Mouse (Mus musculus) frontal cortex, postnatal 25 days (tissue): Measurements from ENCODE around the gene Phpt1.

ENCODE experiments used
- DNase-seq, 2 experiments: peaks; one replicate each; pipeline ENCODE4 v3.0.0; 2022; ENCODE audit warnings: low spot score in 2 of 2

The Phpt1 gene

DNA sequence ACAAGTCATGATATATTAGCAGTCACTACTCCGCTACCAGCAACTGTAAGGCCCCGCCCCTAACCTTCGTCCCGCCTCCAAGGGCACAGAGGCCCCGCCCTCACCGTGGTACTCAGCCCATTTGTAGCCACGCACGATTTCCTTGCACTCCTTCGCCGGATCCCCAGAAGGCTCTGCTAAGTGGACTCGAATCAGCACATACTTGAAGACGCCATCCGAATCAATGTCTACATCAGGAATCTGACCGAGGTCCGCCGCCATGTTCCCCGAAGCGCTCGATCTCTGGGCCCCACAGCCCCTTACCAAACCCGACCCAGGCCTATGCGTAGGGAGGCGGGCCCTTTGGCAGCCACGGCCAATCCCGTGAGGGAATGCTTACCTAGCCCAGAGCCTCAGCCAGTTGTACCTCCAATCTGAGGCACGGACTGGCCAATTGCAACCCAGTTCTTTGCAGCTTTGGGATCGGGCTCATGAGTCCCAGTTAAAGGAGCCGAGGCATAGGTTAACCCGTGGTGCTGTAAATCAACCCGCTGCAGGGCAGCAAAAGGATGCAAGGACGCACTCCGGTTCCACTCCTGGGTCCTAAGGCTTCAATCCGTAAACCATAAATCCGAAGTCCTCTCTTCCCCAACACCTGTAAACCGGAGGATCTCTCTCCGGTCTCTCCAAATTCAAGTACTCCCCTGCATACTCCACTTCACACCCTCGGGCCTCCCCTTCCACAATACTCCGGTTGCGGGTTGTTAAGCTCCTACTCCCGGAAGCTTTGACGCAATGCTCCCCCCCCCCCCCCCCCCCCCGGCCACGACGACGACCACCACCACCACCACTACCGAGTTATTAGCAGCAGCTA lies at the start of gene Phpt1, which contains the start of gene Mamdc4:
Gene Phpt1, minus strand, starts transcription at position 646 of the 853 bp plus-strand sequence.
Gene Mamdc4, minus strand, starts transcription at position 267 of the 853 bp plus-strand sequence.
- peak; percentile 92 to 94 for DNase-seq

GRCm38 (mm10) chr2:25621229-25622200 lies 46.5 kb upstream of the Phpt1 start, which contains the start of gene Tmem141:
Gene Tmem141 (minus strand): TSS chr2:25622005.
- DNase-seq: peak; percentile 67 to 74

DNA sequence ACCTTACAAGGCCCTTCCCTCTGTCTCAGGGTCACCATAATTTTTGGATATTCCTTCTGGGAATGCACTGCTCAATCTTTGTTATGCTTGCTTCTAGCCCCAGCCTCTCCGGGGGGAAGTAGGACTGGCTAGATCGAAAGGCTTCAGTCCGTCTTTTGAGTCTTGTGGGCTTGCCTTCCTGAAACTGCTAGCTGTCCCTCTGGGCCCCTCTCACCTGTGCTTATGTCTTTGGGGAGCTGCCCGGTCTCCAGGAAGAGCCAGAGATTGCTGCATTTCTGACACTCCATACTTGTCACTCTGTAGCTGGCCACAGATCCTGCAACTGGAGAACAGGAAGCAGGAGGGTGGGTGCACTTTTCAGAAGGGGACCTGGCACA lies 45.8 kb upstream of the Phpt1 start:
- DNase-seq: no peak

DNA sequence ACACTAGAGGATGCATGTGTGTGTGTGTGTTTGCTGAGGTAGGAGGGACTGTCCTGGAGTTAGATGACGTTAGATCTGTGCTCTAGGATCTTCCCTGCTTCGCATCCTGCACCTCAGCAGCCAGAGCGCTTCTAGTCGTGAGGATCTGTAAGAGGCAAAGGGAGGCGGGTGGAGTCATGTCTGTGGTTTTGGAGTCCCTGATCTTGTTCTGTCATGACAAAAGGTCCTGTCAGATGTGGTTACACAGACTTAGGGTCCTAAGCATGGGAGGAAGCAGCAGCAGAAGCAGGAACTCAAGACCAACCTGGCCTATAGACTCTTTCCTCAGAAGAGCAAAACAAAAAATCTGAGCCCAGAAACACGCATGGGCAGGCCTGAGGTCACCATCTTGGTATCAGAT lies 45.4 kb upstream of the Phpt1 start:
- DNase-seq: no peak

DNA sequence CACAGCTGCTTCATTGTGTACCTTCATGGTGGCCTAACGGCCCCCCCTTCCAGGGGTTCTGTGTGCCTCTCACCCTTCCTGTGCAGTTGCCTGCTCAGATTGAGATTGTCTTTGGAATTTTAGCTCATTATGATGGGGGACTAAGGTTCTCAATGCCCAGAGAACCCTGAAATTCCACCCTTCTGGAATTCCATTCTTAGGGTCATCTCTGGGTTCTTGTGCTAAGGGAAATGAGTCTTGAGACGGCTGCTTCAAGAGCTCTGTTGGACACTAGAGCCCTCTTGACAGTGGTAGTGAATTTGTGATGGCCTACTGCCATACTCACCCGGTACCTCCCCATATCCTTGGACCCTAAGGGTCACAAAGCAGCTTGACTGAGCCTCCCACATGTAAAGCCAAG lies 42.6 kb upstream of the Phpt1 start, which contains the start of gene Ccdc183:
Gene Ccdc183, minus strand, starts transcription at position 101 of the 400 bp plus-strand sequence.
- no peak for DNase-seq

GRCm38 (mm10) chr2:25616398-25616797 lies 41.4 kb upstream of the Phpt1 start:
- DNase-seq: no peak

- DNase-seq: no peak
Observed at GRCm38 (mm10) chr2:25608671-25609070, 33.6 kb upstream of the Phpt1 start.

DNA sequence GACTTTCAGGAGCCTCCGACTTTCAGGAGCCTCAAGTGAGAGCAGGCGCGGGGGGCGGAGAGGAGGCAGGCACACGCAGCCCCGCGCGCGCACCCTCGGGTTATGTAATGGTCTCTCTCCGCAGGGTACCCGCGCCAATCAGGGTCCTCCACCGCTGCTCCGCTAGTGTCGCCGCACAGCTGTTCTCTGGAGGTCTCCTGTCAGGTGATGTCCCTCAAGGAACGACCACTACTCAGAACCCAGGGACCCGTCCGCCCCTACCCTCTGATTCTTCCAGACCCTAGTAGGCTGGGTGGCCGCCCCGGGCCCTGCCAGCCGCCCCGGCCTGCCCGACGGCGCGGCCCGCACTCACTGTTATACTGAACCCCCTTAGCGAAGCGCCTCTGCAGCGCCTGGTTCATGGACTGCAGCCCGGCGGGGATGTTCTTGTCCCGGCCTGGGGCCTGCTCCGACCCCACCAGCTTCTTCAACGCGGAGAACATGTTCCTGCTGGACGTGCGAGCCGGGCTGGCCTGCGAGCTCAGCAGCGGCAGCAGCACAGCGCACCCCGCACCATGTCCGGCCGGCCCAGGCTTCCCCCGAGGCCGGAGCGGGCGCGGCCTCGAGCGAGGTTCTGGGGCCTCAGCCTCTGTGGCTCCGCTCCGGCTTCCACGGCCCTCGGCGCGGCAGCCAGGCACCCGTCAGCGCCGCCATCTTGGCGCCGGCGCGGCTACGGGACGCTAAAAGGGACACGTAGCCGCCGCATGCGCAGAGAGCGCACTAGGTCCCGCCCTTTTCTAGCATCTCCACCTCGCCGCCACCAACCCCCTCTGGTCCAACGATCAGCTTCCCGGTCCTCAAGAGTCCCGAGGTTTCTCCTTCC lies 33.0 kb upstream of the Phpt1 start, which contains the start of gene Rabl6:
Gene Rabl6, minus strand, starts transcription at position 761 of the 862 bp plus-strand sequence.
- peak; percentile 83 to 84 for DNase-seq

DNA sequence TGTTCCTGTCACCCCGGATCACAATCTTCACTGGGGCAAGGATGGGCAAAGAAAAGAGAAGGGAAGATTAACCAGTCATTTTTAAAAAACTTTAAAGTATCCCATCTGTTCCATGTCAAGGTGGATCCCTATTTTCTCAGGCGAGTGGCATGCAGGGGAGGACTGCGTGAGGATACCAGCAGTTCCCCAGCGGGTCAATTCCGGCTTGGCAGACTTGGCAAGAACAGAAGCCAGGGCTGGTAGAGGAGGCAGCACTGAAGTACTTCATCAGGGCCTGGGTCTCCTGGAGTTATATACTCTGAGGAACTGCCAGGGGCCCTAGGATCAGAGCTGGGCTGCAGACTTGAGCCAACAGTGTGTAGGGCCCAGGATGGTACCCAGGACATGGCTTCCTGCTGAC lies 27.5 kb upstream of the Phpt1 start:
- no peak for DNase-seq

DNA sequence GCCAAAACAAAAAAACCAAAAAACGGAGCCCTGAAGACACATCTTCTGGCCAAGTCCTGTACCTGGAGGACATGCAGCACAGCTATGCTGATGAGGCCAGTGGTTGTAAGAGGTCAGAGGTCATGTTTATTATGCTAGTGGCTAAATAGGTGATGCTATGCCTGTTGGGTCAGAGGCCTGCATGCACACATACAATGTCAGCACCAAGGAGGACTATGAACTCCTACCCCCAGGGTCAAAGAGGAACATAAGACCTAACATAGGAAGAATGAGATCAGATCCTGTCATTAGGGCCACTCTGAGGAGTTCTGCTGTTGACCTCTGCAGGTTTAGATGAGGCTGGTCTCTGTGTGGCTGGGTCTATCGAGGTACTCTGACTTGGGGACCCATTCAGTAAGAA lies 25.0 kb upstream of the Phpt1 start:
- DNase-seq: no peak

DNA sequence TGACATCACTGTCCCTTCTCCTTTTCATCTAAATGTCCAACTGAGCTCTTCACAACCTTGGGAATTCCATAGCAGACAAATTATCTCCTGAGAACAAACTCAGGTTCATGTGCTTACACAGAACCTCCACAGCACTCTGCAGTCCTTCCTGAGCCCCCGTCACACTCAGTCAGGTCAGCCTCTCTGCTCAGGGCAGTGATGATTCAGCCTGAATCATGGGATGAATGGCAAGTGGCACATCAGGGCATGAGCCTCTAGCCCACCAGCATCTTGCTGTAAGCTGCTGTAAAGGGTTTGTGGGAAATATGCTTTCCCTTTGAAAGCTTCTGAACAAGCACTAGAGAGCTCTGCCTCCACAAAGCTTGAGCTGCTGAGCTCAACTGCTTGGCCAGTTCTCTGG lies 23.7 kb upstream of the Phpt1 start:
- no peak for DNase-seq

DNA sequence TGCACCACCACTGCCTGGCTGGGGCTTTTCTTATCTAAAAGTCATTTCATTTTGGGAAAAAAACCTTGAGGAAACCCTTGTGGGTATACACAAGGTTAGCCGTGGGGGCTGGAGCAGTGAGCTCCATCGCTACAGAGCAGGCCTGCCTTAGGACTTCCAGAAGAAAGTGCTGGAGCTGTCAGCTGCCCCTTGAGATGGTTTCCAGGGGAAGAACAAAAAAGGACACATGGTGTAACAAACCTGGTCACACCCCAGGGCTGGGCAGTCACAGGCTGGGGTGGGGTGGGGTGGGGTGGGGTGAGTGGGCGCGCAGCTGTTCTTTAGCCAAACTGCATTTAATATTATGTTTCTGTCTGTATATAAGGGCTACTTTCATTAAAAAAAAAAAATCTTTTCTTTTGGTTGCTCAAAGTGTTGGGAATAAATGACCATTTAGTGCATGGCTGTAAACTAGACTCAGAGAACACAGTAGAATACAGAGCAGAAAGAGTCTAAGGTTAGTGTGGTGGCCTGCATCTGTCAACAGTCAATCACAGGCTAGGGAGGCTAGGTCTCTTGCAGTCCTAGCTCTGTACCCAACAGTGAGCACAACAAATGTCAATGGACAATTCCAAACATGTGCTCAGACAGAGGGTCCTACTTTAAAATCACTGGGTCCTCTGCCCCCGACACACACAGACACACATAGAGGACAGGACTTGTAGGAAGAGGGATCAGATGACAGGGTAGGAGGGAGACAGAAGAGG lies 21.9 kb upstream of the Phpt1 start:
- DNase-seq: no peak

GRCm38 (mm10) chr2:25591863-25592262 lies 16.8 kb upstream of the Phpt1 start:
- no peak for DNase-seq

- DNase-seq: no peak
Observed at GRCm38 (mm10) chr2:25588227-25588907, 13.3 kb upstream of the Phpt1 start.

DNA sequence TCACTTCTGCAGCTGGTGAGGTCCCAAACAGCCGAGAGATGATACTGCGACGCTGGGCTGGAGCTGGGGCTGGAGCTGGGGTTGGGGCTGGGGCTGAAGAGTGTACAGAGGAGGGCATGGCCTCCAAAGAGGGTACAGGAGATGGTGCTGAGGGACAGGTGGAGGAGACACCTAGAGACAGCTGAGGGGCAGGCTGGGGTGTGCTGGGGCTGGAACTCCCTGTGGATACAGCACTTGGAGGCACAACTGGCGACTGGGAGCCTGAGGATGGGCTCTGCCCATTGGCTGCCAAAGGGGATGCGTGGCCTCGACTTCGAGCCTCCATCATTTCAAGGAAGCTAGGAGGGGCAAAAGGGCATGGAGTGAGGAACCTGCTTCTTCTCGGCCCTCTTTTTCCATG lies 12.3 kb upstream of the Phpt1 start:
- no peak for DNase-seq

DNA sequence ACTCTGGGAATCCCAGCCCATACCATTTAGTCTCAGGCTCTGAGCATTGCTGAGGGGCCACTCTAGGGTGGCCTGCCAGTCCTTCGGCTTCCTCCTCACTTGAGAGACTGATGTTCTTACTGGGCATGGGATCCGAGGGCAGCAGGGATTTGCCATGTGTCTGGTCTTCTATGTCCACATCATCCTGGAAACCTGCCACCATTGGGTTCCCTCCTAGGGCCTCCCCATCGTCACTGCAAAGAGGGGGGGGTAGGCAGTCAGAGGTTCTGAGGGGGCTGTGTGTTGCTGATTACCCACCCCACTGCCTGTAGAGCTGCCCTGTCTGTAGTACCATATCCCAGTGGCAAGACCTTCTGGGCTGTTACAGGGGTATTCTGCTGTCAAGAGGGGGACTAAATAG lies 10.6 kb upstream of the Phpt1 start:
- no peak for DNase-seq

DNA sequence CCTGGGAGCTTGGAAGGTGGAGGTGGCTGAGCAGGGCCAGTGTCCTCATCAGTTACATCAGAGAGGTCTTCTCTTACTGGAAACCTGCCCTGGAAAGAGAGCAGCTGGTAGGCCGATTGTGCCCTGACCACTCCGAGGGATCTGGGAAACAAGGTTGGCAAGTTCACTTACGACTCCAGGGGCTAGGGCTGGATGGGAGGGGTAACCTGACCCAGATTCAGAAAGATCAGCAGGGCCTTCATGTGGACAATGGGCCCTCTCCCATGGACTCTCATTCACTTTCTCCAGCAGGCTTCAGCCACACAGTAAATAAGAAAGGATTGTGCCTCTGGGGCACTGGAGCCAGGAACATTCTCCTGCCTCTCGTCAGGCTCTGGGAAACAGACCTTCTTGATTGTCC lies 9.8 kb upstream of the Phpt1 start:
- no peak for DNase-seq

DNA sequence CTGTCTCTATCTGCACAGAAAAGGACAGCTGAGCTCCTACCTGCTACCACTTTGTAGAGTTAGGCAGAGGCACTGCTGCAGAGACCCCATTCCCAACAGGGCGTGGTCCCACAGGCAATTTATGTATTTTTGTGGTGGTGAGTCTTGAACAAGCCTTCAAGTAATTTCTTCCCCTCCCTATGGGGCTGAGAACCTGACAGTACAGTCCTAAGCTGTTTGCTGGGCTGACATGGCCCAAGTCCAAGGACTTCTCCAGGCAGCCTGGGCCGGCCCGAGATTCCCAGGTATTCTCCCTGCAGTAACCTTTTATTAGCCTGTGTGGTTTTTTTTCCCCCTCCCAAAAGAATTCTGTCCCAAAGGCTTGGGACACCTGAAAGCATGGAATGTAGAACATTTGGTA lies 9.1 kb upstream of the Phpt1 start:
- DNase-seq: no peak

DNA sequence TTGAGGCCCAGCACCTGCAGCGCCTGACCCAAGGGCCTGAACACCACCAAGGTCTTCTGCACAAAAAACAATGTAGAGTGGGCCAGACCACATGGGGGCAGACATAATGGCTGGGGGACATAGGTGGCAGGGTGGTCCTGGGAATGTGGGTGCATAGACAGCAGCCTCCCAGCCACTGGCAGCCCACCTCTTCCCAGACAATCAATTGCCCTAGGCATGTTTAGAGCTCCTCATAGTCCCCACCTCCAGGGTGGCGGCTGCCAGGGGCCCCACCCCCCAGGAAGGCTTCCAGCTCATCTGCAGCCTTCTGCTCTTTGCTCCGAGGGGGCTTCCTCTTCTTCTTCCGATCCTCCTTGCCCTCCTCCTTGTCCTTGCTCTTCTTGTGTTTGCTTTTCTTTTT lies 8.5 kb upstream of the Phpt1 start:
- DNase-seq: no peak

GRCm38 (mm10) chr2:25583120-25583481 lies 8.1 kb upstream of the Phpt1 start:
- DNase-seq: peak in 1 of 2 experiments; percentile 19
